Mouse (Mus musculus) testis, adult 2 months (tissue): ENCODE results near the gene Mei1. TPM values are rescaled to one million over a fixed set of nuclear protein-coding genes. Genes with fewer than 3 reads are reported as not detected.

ENCODE experiments used
- H3K27ac ChIP-seq: fragments of 200-500 bp; 2 replicates; pipeline ENCODE4 v1.5.1; 2012; ENCODE audit warnings: low read depth, low read length; ENCODE audit not compliant: control insufficient read depth, insufficient read depth
- H3K27me3 ChIP-seq: fragments of 200-500 bp; 2 replicates; pipeline ENCODE4 v1.6.1; 2012; ENCODE audit warnings: mild to moderate bottlenecking, low read length, moderate library complexity; ENCODE audit not compliant: control insufficient read depth, insufficient read depth
- H3K36me3 ChIP-seq: fragments of 200-500 bp; 2 replicates; pipeline ENCODE4 v1.6.1; 2012; ENCODE audit warnings: mild to moderate bottlenecking, low read length; ENCODE audit not compliant: control insufficient read depth, insufficient read depth
- H3K4me1 ChIP-seq: fragments of 200-500 bp; 2 replicates; pipeline ENCODE4 v1.6.1; 2012; ENCODE audit warnings: low read length; ENCODE audit not compliant: control insufficient read depth, insufficient read depth
- H3K4me3 ChIP-seq: fragments of 200-500 bp; 2 replicates; pipeline ENCODE4 v1.5.1; 2012; ENCODE audit warnings: low read depth, mild to moderate bottlenecking, low read length, moderate library complexity, mixed read lengths; ENCODE audit not compliant: control insufficient read depth
- CTCF ChIP-seq: fragments of 200-500 bp; IDR thresholded peaks from 2 replicates; pipeline ENCODE4 v1.5.1; 2012; ENCODE audit warnings: low read depth, mild to moderate bottlenecking, inconsistent platforms, low read length, moderate library complexity; ENCODE audit not compliant: control insufficient read depth, insufficient read depth, insufficient replicate concordance
- POLR2A ChIP-seq: fragments of 200-500 bp; IDR thresholded peaks from 2 replicates; pipeline ENCODE4 v1.6.1; 2012; ENCODE audit warnings: low read depth, mild to moderate bottlenecking, inconsistent platforms, low read length, moderate library complexity; ENCODE audit not compliant: control insufficient read depth
- polyA plus RNA-seq: library from polyadenylated mRNA; depleted of rRNA; stranded (reverse); fragments of >200 nt; gene quantifications from 2 replicates; pipeline ENCODE4 v1.2.3, GENCODE M21; 2012

Mei1 gene
- polyA plus RNA-seq, 1 experiment = 10.3 TPM

GRCm38 (mm10) chr15:82035904-82036689 lies 33.7 kb upstream of the Mei1 start:
- no peaks in the 10 kb centered on the region for H3K36me3 ChIP-seq
- TF ChIP-seq POLR2A (no peak), CTCF (no peak)
- H3K4me1 ChIP-seq = no peaks in the 10 kb centered on the region
- H3K27ac ChIP-seq = no peak overlapping the region
- H3K4me3 ChIP-seq = no peak overlapping the region
- H3K27me3 ChIP-seq = no peaks in the 10 kb centered on the region

GRCm38 (mm10) chr15:82040650-82041049 lies 29.1 kb upstream of the Mei1 start:
- no peaks in the 10 kb centered on the region for H3K4me1 ChIP-seq
- H3K4me3 ChIP-seq = no peak overlapping the region
- no peak overlapping the region for H3K27ac ChIP-seq
- 0 out of 2 replicates have a peak, but pooled peaks cover 2% of the 10 kb centered on the region for H3K36me3 ChIP-seq
- H3K27me3 ChIP-seq = no peaks in the 10 kb centered on the region
- TF ChIP-seq CTCF = peak; percentile 58; the same call in 1 of the 2 replicates
- TF ChIP-seq POLR2A = no peak

- no peak for TF ChIP-seq CTCF
- no peak for TF ChIP-seq POLR2A
- Histone ChIP-seq H3K4me1 (peaks cover 7% of the 10 kb centered on the region), H3K27me3 (no peaks in the 10 kb centered on the region), H3K27ac (no peak overlapping the region), H3K4me3 (peak overlapping the region; percentile 10; the same call in 1 of the 2 replicates), H3K36me3 (0 out of 2 replicates have a peak, but pooled peaks cover 2% of the 10 kb centered on the region)
Observed at GRCm38 (mm10) chr15:82044166-82044784, 25.5 kb upstream of the Mei1 start.

GRCm38 (mm10) chr15:82046246-82046891 lies 23.4 kb upstream of the Mei1 start:
- Histone ChIP-seq H3K4me1 (peaks cover 7% of the 10 kb centered on the region), H3K27me3 (no peaks in the 10 kb centered on the region), H3K4me3 (peak overlapping the region; percentile 95), H3K27ac (peak overlapping the region; percentile 95), H3K36me3 (0 out of 2 replicates have a peak, but pooled peaks cover 2% of the 10 kb centered on the region)
- TF ChIP-seq POLR2A (no peak), CTCF (no peak)

- no peak for TF ChIP-seq CTCF
- peak; percentile 86 for TF ChIP-seq POLR2A
- Histone ChIP-seq H3K4me3 (peak within 1 kb of the TSS; percentile 95), H3K36me3 (0 out of 2 replicates have a peak, but pooled peaks cover 2% of the 10 kb centered on the region), H3K27ac (peak within 1 kb of the TSS; percentile 95), H3K27me3 (no peaks in the 10 kb centered on the region), H3K4me1 (peaks cover 7% of the 10 kb centered on the region)
Observed at GRCm38 (mm10) chr15:82047080-82047883, 22.5 kb upstream of the Mei1 start, which contains the start of gene Snu13. TSS of gene Snu13 (minus strand) at chr15:82047598.

- Histone ChIP-seq H3K27ac (no peak overlapping the region), H3K27me3 (no peaks in the 10 kb centered on the region), H3K4me3 (no peak overlapping the region), H3K36me3 (no peaks in the 10 kb centered on the region), H3K4me1 (no peaks in the 10 kb centered on the region)
- TF ChIP-seq CTCF = no peak
- TF ChIP-seq POLR2A = no peak
Observed at GRCm38 (mm10) chr15:82052544-82052943, 17.3 kb upstream of the Mei1 start.

- Histone ChIP-seq H3K27me3 (no peaks in the 10 kb centered on the region), H3K4me1 (peaks cover 2% of the 10 kb centered on the region; the same call in 1 of the 2 replicates), H3K4me3 (peak within 1 kb of the TSS; percentile 75), H3K36me3 (no peaks in the 10 kb centered on the region), H3K27ac (peak within 1 kb of the TSS; percentile 23; the same call in 1 of the 2 replicates)
- TF ChIP-seq POLR2A (no peak; the same call in 1 of the 2 replicates), CTCF (no peak)
Observed at GRCm38 (mm10) chr15:82058719-82059201, 11.0 kb upstream of the Mei1 start, which contains the start of gene 4930407I10Rik. TSS of gene 4930407I10Rik (plus strand) at chr15:82059151.
